Mouse (Mus musculus) cortical plate, adult 2 months (tissue): ENCODE results near the gene Ccdc155.

Experiments
- CTCF ChIP-seq: fragments of 200-500 bp; IDR thresholded peaks from 2 replicates; pipeline ENCODE4 v1.5.1; 2011; ENCODE audit warnings: mild to moderate bottlenecking, control low read depth, low read length; ENCODE audit not compliant: insufficient read depth; ENCODE audit errors: extremely low read depth
- POLR2A ChIP-seq: fragments of 200-500 bp; IDR thresholded peaks from 2 replicates; pipeline ENCODE4 v1.6.1; 2011; ENCODE audit warnings: mild to moderate bottlenecking, low read length, control low read depth; ENCODE audit not compliant: insufficient read depth; ENCODE audit errors: extremely low read depth

DNA sequence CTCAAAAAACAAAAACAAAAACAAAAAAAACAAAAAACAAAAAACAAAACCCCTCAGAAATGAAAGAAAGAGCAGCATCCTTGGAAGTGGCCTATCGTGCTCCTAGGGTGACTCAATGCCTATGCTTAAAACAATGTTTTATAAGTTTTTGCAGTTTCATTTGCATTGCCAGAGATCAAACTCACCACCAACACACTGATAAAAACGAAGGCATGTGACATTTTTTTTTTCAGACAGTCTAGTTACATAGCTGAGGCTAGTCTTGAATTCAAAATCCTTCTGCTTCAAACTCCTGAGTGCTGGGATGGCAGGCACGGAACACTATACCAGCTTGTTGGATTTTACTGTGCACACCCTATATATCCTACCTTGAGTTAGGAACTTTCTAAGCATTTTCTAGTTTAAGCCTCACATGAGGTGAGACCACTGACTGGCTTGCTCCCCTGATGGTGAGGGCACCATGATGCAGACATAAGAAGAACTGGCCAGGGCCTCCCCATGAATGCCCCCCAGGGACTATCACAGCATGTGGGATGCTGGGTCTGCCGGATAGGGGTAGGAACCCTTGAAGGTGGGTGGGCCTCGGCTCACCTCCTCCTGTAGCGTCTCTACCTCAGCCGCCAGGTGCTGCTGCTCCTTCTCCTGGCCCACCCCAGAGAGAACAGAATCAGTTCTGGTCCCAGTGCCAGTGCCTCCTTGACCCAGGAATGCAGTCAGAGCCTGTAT lies 11.9 kb downstream of the Ccdc155 start:
- TF ChIP-seq POLR2A (no peak), CTCF (no peak)
